ENCODE assay signal across 9 mouse cellular contexts in the genomic region with DNA sequence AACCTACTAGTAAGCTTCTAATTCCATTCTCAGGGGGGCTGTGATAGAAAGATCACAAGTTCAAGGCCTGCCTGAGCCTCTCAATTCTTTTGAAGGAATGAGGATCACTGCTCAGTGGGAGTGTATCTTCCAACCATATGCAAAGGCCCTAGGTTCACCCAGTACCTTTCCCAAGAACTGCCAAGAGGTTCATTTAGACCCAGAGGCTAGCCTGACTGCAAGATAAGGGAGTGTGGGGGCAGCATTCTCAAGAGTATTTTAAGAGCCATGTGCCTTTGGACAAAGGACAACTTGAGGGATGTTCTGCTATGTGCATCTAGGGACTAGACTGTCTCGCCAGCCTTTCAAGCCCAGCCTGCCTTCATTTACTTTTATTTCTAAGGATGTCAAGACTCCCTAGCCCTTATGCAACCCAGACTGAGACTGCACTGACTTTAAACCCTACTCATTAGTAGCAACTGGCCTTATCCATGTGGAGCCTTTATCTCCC. TPM values are rescaled to one million over a fixed set of nuclear protein-coding genes. Genes with fewer than 3 reads are reported as not detected.
A peak's percentile ranks its signal among the peaks of the same experiment; 100 is the strongest.
DNase-seq lines count a peak whose midpoint lies in the region; ATAC-seq and TF ChIP-seq lines count a peak whose summit lies in the region.
"Had no signal": no experiment of that assay in that cellular context is flagged by ENCODE, and none has a peak within 500 bp of the region (broad histone marks: within the 10 kb centered on the region; RNA-seq: fewer than 3 reads in every experiment).

No protein-coding gene starts in this region.

- no peaks in the 10 kb centered on the region for H3K4me1 ChIP-seq in heart, embryonic 11.5 days (ENCODE audit: control insufficient read depth, insufficient read depth, low read length)
- peaks cover 9% of the 10 kb centered on the region for H3K4me1 ChIP-seq in hindbrain, embryonic 12.5 days
- H3K4me1 ChIP-seq in midbrain, embryonic 14.5 days (ENCODE audit: control insufficient read depth, insufficient read depth, low read length): peaks cover 11% of the 10 kb centered on the region; the same call in 1 of the 2 replicates
- 0 out of 2 replicates have a peak, but pooled peaks cover 3% of the 10 kb centered on the region for H3K4me1 ChIP-seq in lung, adult 2 months (ENCODE audit: control insufficient read depth, insufficient read depth, low read length)

- no peak for DNase-seq in heart, adult 9 months (ENCODE audit: low spot score in 2 of 2)
- peak; percentile 68 for DNase-seq in MEL-GATA-1-ER (ENCODE audit: extremely low read depth, low read depth)
- peak; percentile 28 for DNase-seq in midbrain, embryonic 14.5 days
- DNase-seq in cerebellum, adult 9-10 months: no peak
- DNase-seq in cerebellum, adult 11 months: no peak
- DNase-seq in lung, adult 2 months: no peak

- no peak for TF ChIP-seq CTCF in lung, adult 2 months (IDR thresholded peaks at IDR 0.05; ENCODE audit: insufficient read depth, low read length)

- ATAC-seq in heart, embryonic 11.5 days (replicated peaks; ENCODE audit: insufficient number of reproducible peaks, low FRiP score, low TSS enrichment): no peak
- no peak for ATAC-seq in hindbrain, embryonic 12.5 days (ENCODE audit: low FRiP score)
- no peak for ATAC-seq in midbrain, embryonic 14.5 days (ENCODE audit: low FRiP score, low TSS enrichment)
- ATAC-seq: Patski had no signal

- H3K27me3 ChIP-seq in heart, embryonic 11.5 days (ENCODE audit: control insufficient read depth, insufficient read depth, low read length): no peaks in the 10 kb centered on the region
- H3K27me3 ChIP-seq in hindbrain, embryonic 12.5 days: no peaks in the 10 kb centered on the region
- H3K27me3 ChIP-seq in midbrain, embryonic 14.5 days (ENCODE audit: control insufficient read depth, insufficient read depth, low read length): no peaks in the 10 kb centered on the region
- H3K27me3 ChIP-seq: Patski had no signal

- peak overlapping the region; percentile 29; the same call in 1 of the 2 replicates for H3K27ac ChIP-seq in heart, embryonic 11.5 days (ENCODE audit: low read depth, low read length)
- H3K27ac ChIP-seq in hindbrain, embryonic 12.5 days: 0 out of 2 replicates have a peak overlapping the region, but pooled peaks have one; percentile 2
- H3K27ac ChIP-seq in midbrain, embryonic 14.5 days (replicated peaks; ENCODE audit: low read depth, low read length): no peak overlapping the region

- no peaks in the 10 kb centered on the region for H3K9me3 ChIP-seq in heart, embryonic 11.5 days (replicated peaks; ENCODE audit: control insufficient read depth, low read length)
- no peaks in the 10 kb centered on the region for H3K9me3 ChIP-seq in hindbrain, embryonic 12.5 days (replicated peaks)
- no peaks in the 10 kb centered on the region for H3K9me3 ChIP-seq in midbrain, embryonic 14.5 days (ENCODE audit: control insufficient read depth, low read length)

- H3K36me3 ChIP-seq in heart, embryonic 11.5 days (ENCODE audit: control insufficient read depth, insufficient read depth, low read length): peaks cover 28% of the 10 kb centered on the region
- peaks cover 48% of the 10 kb centered on the region for H3K36me3 ChIP-seq in hindbrain, embryonic 12.5 days
- peaks cover 71% of the 10 kb centered on the region for H3K36me3 ChIP-seq in midbrain, embryonic 14.5 days (ENCODE audit: control insufficient read depth, insufficient read depth, low read length)

- H3K9ac ChIP-seq in heart, embryonic 11.5 days (ENCODE audit: low read depth, low read length): no peak overlapping the region
- H3K9ac ChIP-seq in hindbrain, embryonic 12.5 days: no peak overlapping the region
- H3K9ac ChIP-seq in midbrain, embryonic 14.5 days (replicated peaks; ENCODE audit: low read length): no peak overlapping the region

- no peak overlapping the region for H3K4me3 ChIP-seq in heart, embryonic 11.5 days (ENCODE audit: low read depth, low read length)
- no peak overlapping the region for H3K4me3 ChIP-seq in hindbrain, embryonic 12.5 days
- H3K4me3 ChIP-seq in midbrain, embryonic 14.5 days (replicated peaks; ENCODE audit: low read depth, low read length): no peak overlapping the region
- no peak overlapping the region for H3K4me3 ChIP-seq in lung, adult 2 months (replicated peaks; ENCODE audit: extremely low read depth, low read depth, low read length)

- H3K4me2 ChIP-seq in heart, embryonic 11.5 days: no peak overlapping the region
- H3K4me2 ChIP-seq in hindbrain, embryonic 12.5 days (replicated peaks): no peak overlapping the region
- no peak overlapping the region for H3K4me2 ChIP-seq in midbrain, embryonic 14.5 days (ENCODE audit: low read length)

- 3% methylated on average over 1 of the region's 1 CpGs for WGBS in heart, embryonic 11.5 days (ENCODE audit: insufficient replicate concordance)
- 17% methylated on average over 1 of the region's 1 CpGs for WGBS in hindbrain, embryonic 12.5 days
- WGBS in midbrain, embryonic 14.5 days: 10% methylated on average over 1 of the region's 1 CpGs
- 41% methylated on average over 1 of the region's 1 CpGs for WGBS in lung, adult 2 months

- no peak for TF ChIP-seq POLR2A in lung, adult 2 months (IDR thresholded peaks at IDR 0.05; ENCODE audit: borderline replicate concordance, extremely low read depth, low read depth, low read length)

RNA-seq across cellular contexts. Expression of gene Eef1a1, which starts 12.4 kb away (rescaled TPM):
- polyA plus RNA-seq in heart, embryonic 11.5 days (2014; fragmentation: Nextera tagmentation; extraction: Ambion mirVana): 3,731 and 3,838 TPM in 2 replicates
- 3,262 and 3,359 TPM in 2 replicates for polyA plus RNA-seq in hindbrain, embryonic 12.5 days (2016; fragmentation: Nextera tagmentation; extraction: Ambion mirVana)
- polyA plus RNA-seq in midbrain, embryonic 14.5 days (2014; fragmentation: Nextera tagmentation; extraction: Ambion mirVana): 3,788 and 4,401 TPM in 2 replicates
- polyA plus RNA-seq in lung, adult 2 months (2012; rRNA removed): 2,131 and 3,172 TPM in 2 replicates

RNA-seq across cellular contexts. Expression of gene Gm17324, which starts 28.0 kb away (rescaled TPM):
- 0.46 TPM in 1 of 2 replicates, not detected in the other for polyA plus RNA-seq in heart, embryonic 11.5 days (2014; fragmentation: Nextera tagmentation; extraction: Ambion mirVana)
- polyA plus RNA-seq in hindbrain, embryonic 12.5 days (2016; fragmentation: Nextera tagmentation; extraction: Ambion mirVana): 0.84 and 1.3 TPM in 2 replicates
- 0.92 and 1.4 TPM in 2 replicates for polyA plus RNA-seq in midbrain, embryonic 14.5 days (2014; fragmentation: Nextera tagmentation; extraction: Ambion mirVana)
- polyA plus RNA-seq in lung, adult 2 months (2012; rRNA removed): 0.17 TPM in 1 of 2 replicates, not detected in the other
- polyA plus RNA-seq: Patski had no signal

RNA-seq across cellular contexts. Expression of gene Mto1, which starts 28.6 kb away (rescaled TPM):
- 27.6 and 28.2 TPM in 2 replicates for polyA plus RNA-seq in heart, embryonic 11.5 days (2014; fragmentation: Nextera tagmentation; extraction: Ambion mirVana)
- polyA plus RNA-seq in hindbrain, embryonic 12.5 days (2016; fragmentation: Nextera tagmentation; extraction: Ambion mirVana): 23.2 and 26.9 TPM in 2 replicates
- polyA plus RNA-seq in midbrain, embryonic 14.5 days (2014; fragmentation: Nextera tagmentation; extraction: Ambion mirVana): 22.3 and 27.4 TPM in 2 replicates
- 9.9 and 10.3 TPM in 2 replicates for polyA plus RNA-seq in lung, adult 2 months (2012; rRNA removed)

RNA-seq across cellular contexts. Expression of gene Cgas, which starts 33.5 kb away (rescaled TPM):
- polyA plus RNA-seq in heart, embryonic 11.5 days (2014; fragmentation: Nextera tagmentation; extraction: Ambion mirVana): 0.44 and 0.72 TPM in 2 replicates
- 0.76 and 0.90 TPM in 2 replicates for polyA plus RNA-seq in hindbrain, embryonic 12.5 days (2016; fragmentation: Nextera tagmentation; extraction: Ambion mirVana)
- polyA plus RNA-seq in midbrain, embryonic 14.5 days (2014; fragmentation: Nextera tagmentation; extraction: Ambion mirVana): 0.28 and 0.58 TPM in 2 replicates
- polyA plus RNA-seq in lung, adult 2 months (2012; rRNA removed): 0.83 and 0.98 TPM in 2 replicates

Comparison
In these comparisons a context has a peak if more than half of its experiments do, and no peak if none do; other contexts are left out.
1. DNase-seq: peak in MEL-GATA-1-ER (single experiment) and midbrain, embryonic 14.5 days (single experiment); none in heart, adult 9 months (0 of 2), cerebellum, adult 9-10 months (single experiment), cerebellum, adult 11 months (single experiment) and lung, adult 2 months (single experiment).